Mouse (Mus musculus): ENCODE results near the gene Lrrc57. TPM values are rescaled to one million over a fixed set of nuclear protein-coding genes. Genes with fewer than 3 reads are reported as not detected.

Gene Lrrc57
- polyA plus RNA-seq, 1 experiment from 2014 or later: 29.6 TPM

GRCm38 (mm10) chr2:120640835-120641234, 31.5 kb upstream of the Lrrc57 start:
- ATAC-seq (ENCODE audit: low read depth): no peak
- Histone ChIP-seq H3K4me3 (ENCODE audit: low read depth, low read length) (no peak overlapping the region), H3K4me2 (ENCODE audit: low read depth, low read length) (no peak overlapping the region), H3K4me1 (ENCODE audit: control insufficient read depth, insufficient read depth, low read length) (no peaks in the 10 kb centered on the region), H3K9ac (replicated peaks; ENCODE audit: low read depth, low read length) (no peak overlapping the region), H3K9me3 (ENCODE audit: control insufficient read depth, low read length) (no peaks in the 10 kb centered on the region), H3K27me3 (ENCODE audit: control insufficient read depth, insufficient read depth, low read length) (no peaks in the 10 kb centered on the region), H3K27ac (ENCODE audit: low read depth, low read length) (no peak overlapping the region), H3K36me3 (ENCODE audit: control insufficient read depth, insufficient read depth, low read length) (no peaks in the 10 kb centered on the region)
- 87% methylated on average over 8 of the region's 8 CpGs for WGBS

- no peak overlapping the region for H3K27ac ChIP-seq (ENCODE audit: low read depth, low read length)
- no peak overlapping the region for H3K4me2 ChIP-seq (ENCODE audit: low read depth, low read length)
- H3K9ac ChIP-seq (replicated peaks; ENCODE audit: low read depth, low read length): no peak overlapping the region
- 76% methylated on average over 4 of the region's 4 CpGs for WGBS
- no peaks in the 10 kb centered on the region for H3K9me3 ChIP-seq (ENCODE audit: control insufficient read depth, low read length)
- H3K4me3 ChIP-seq (ENCODE audit: low read depth, low read length): no peak overlapping the region
- no peak for ATAC-seq (ENCODE audit: low read depth)
- no peaks in the 10 kb centered on the region for H3K36me3 ChIP-seq (ENCODE audit: control insufficient read depth, insufficient read depth, low read length)
- H3K27me3 ChIP-seq (ENCODE audit: control insufficient read depth, insufficient read depth, low read length): no peaks in the 10 kb centered on the region
- peaks cover 7% of the 10 kb centered on the region; the same call in 1 of the 2 replicates for H3K4me1 ChIP-seq (ENCODE audit: control insufficient read depth, insufficient read depth, low read length)
These were observed 22.6 kb upstream of the Lrrc57 start for GRCm38 (mm10) chr2:120631957-120632356.

GRCm38 (mm10) chr2:120631521-120631920, 22.2 kb upstream of the Lrrc57 start:
- no peak overlapping the region for H3K27ac ChIP-seq (ENCODE audit: low read depth, low read length)
- no peak overlapping the region for H3K4me3 ChIP-seq (ENCODE audit: low read depth, low read length)
- 92% methylated on average over 2 of the region's 2 CpGs for whole genome bisulfite sequencing
- ATAC-seq (ENCODE audit: low read depth): no peak
- H3K36me3 ChIP-seq (ENCODE audit: control insufficient read depth, insufficient read depth, low read length): no peaks in the 10 kb centered on the region
- H3K4me1 ChIP-seq (ENCODE audit: control insufficient read depth, insufficient read depth, low read length): peaks cover 7% of the 10 kb centered on the region; the same call in 1 of the 2 replicates
- H3K4me2 ChIP-seq (ENCODE audit: low read depth, low read length): no peak overlapping the region
- H3K9me3 ChIP-seq (ENCODE audit: control insufficient read depth, low read length): no peaks in the 10 kb centered on the region
- no peak overlapping the region for H3K9ac ChIP-seq (replicated peaks; ENCODE audit: low read depth, low read length)
- no peaks in the 10 kb centered on the region for H3K27me3 ChIP-seq (ENCODE audit: control insufficient read depth, insufficient read depth, low read length)

- Histone ChIP-seq H3K9ac (replicated peaks; ENCODE audit: low read depth, low read length) (no peak overlapping the region), H3K9me3 (ENCODE audit: control insufficient read depth, low read length) (no peaks in the 10 kb centered on the region), H3K27ac (ENCODE audit: low read depth, low read length) (no peak overlapping the region), H3K36me3 (ENCODE audit: control insufficient read depth, insufficient read depth, low read length) (no peaks in the 10 kb centered on the region), H3K27me3 (ENCODE audit: control insufficient read depth, insufficient read depth, low read length) (no peaks in the 10 kb centered on the region), H3K4me1 (ENCODE audit: control insufficient read depth, insufficient read depth, low read length) (peaks cover 7% of the 10 kb centered on the region; the same call in 1 of the 2 replicates), H3K4me2 (ENCODE audit: low read depth, low read length) (no peak overlapping the region), H3K4me3 (ENCODE audit: low read depth, low read length) (no peak overlapping the region)
- 83% methylated on average over 2 of the region's 2 CpGs for WGBS
- ATAC-seq (ENCODE audit: low read depth): no peak
These were observed 21.3 kb upstream of the Lrrc57 start for GRCm38 (mm10) chr2:120630655-120631054.

- no peak for ATAC-seq (ENCODE audit: low read depth)
- Histone ChIP-seq H3K27me3 (ENCODE audit: control insufficient read depth, insufficient read depth, low read length) (no peaks in the 10 kb centered on the region), H3K9me3 (ENCODE audit: control insufficient read depth, low read length) (no peaks in the 10 kb centered on the region), H3K27ac (ENCODE audit: low read depth, low read length) (no peak overlapping the region), H3K4me1 (ENCODE audit: control insufficient read depth, insufficient read depth, low read length) (peaks cover 7% of the 10 kb centered on the region; the same call in 1 of the 2 replicates), H3K36me3 (ENCODE audit: control insufficient read depth, insufficient read depth, low read length) (no peaks in the 10 kb centered on the region), H3K4me2 (ENCODE audit: low read depth, low read length) (peak overlapping the region; percentile 53; the same call in 1 of the 2 replicates), H3K9ac (replicated peaks; ENCODE audit: low read depth, low read length) (no peak overlapping the region), H3K4me3 (ENCODE audit: low read depth, low read length) (no peak overlapping the region)
- 76% methylated on average over 2 of the region's 2 CpGs for WGBS
These were observed 20.9 kb upstream of the Lrrc57 start for GRCm38 (mm10) chr2:120630246-120630645.

- Histone ChIP-seq H3K9me3 (ENCODE audit: control insufficient read depth, low read length) (no peaks in the 10 kb centered on the region), H3K4me3 (ENCODE audit: low read depth, low read length) (peak within 1 kb of the TSS; percentile 45), H3K27me3 (ENCODE audit: control insufficient read depth, insufficient read depth, low read length) (no peaks in the 10 kb centered on the region), H3K36me3 (ENCODE audit: control insufficient read depth, insufficient read depth, low read length) (no peaks in the 10 kb centered on the region), H3K9ac (replicated peaks; ENCODE audit: low read depth, low read length) (peak within 1 kb of the TSS; percentile 53), H3K4me1 (ENCODE audit: control insufficient read depth, insufficient read depth, low read length) (peaks cover 7% of the 10 kb centered on the region; the same call in 1 of the 2 replicates), H3K27ac (ENCODE audit: low read depth, low read length) (peak within 1 kb of the TSS; percentile 77; the same call in 1 of the 2 replicates), H3K4me2 (ENCODE audit: low read depth, low read length) (peak within 1 kb of the TSS; percentile 53)
- WGBS: 1% methylated on average over 36 of the region's 36 CpGs
- peak; percentile 100 for ATAC-seq (ENCODE audit: low read depth)
These were observed 19.8 kb upstream of the Lrrc57 start, which contains the start of gene Stard9 for GRCm38 (mm10) chr2:120628886-120629735. Gene Stard9 (plus strand): TSS chr2:120629121.

GRCm38 (mm10) chr2:120628076-120628865, 19.0 kb upstream of the Lrrc57 start:
- 31% methylated on average over 9 of the region's 10 CpGs for WGBS
- Histone ChIP-seq H3K4me3 (ENCODE audit: low read depth, low read length) (peak overlapping the region; percentile 45), H3K36me3 (ENCODE audit: control insufficient read depth, insufficient read depth, low read length) (no peaks in the 10 kb centered on the region), H3K9me3 (ENCODE audit: control insufficient read depth, low read length) (no peaks in the 10 kb centered on the region), H3K27me3 (ENCODE audit: control insufficient read depth, insufficient read depth, low read length) (no peaks in the 10 kb centered on the region), H3K27ac (ENCODE audit: low read depth, low read length) (peak overlapping the region; percentile 77; the same call in 1 of the 2 replicates), H3K4me1 (ENCODE audit: control insufficient read depth, insufficient read depth, low read length) (peaks cover 7% of the 10 kb centered on the region; the same call in 1 of the 2 replicates), H3K9ac (replicated peaks; ENCODE audit: low read depth, low read length) (peak overlapping the region; percentile 42; the same call in 1 of the 2 replicates), H3K4me2 (ENCODE audit: low read depth, low read length) (peak overlapping the region; percentile 46)
- peak; percentile 29 for ATAC-seq (ENCODE audit: low read depth)

- no peaks in the 10 kb centered on the region for H3K27me3 ChIP-seq (ENCODE audit: control insufficient read depth, insufficient read depth, low read length)
- no peak for ATAC-seq (ENCODE audit: low read depth)
- no peak overlapping the region for H3K9ac ChIP-seq (replicated peaks; ENCODE audit: low read depth, low read length)
- no peak overlapping the region for H3K4me2 ChIP-seq (ENCODE audit: low read depth, low read length)
- H3K9me3 ChIP-seq (ENCODE audit: control insufficient read depth, low read length): no peaks in the 10 kb centered on the region
- H3K36me3 ChIP-seq (ENCODE audit: control insufficient read depth, insufficient read depth, low read length): peaks cover 8% of the 10 kb centered on the region
- no peak overlapping the region for H3K4me3 ChIP-seq (ENCODE audit: low read depth, low read length)
- no peaks in the 10 kb centered on the region for H3K4me1 ChIP-seq (ENCODE audit: control insufficient read depth, insufficient read depth, low read length)
- no peak overlapping the region for H3K27ac ChIP-seq (ENCODE audit: low read depth, low read length)
These were observed 13.6 kb upstream of the Lrrc57 start for GRCm38 (mm10) chr2:120622920-120623319.

Measured in neural tube, embryonic 14.5 days (tissue).